Mouse (Mus musculus) hindlimb bud, embryonic 11.5 days (tissue): ENCODE measurements around the gene Insm2.
"Not testable (repeated sequence)": the region's sequence is repeated elsewhere in the genome, so short reads cannot be mapped to it uniquely, and the experiment has no call there.

Experiments used
- DNase-seq: peaks from one replicate; pipeline ENCODE4 v3.0.0-alpha.2; 2012; ENCODE audit warnings: low read depth, low spot score; ENCODE audit errors: extremely low spot score

Gene Insm2

GRCm38 (mm10) chr12:55598887-55599561 lies at the start of gene Insm2:
TSS of gene Insm2 (plus strand) at chr12:55599427.
- DNase-seq, result no peak

GRCm38 (mm10) chr12:55554901-55555300 lies 44.3 kb upstream of the Insm2 start:
- DNase-seq, result not testable (repeated sequence)

DNA sequence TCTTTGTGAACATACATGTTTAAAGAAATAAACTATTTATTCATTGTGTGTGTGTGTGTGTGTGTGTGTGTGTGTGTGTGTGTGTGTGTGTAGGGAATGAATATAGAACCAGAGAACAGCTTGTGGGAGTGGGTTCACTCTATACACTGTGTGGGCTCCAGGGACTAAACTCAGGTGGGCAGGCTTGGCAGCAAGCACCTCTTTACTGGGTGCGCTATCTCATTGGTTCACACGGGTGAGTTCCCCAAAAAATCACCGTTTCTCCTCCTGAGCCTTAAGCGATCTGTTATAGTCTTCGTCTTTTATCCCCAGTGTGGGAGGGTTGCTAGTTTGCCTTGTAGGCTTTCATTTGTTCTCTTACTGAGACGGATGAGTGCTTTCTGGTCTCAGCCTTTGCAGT lies 41.4 kb upstream of the Insm2 start:
- DNase-seq, result no peak

GRCm38 (mm10) chr12:55559184-55559855 lies 39.9 kb upstream of the Insm2 start:
- DNase-seq, result no peak

DNA sequence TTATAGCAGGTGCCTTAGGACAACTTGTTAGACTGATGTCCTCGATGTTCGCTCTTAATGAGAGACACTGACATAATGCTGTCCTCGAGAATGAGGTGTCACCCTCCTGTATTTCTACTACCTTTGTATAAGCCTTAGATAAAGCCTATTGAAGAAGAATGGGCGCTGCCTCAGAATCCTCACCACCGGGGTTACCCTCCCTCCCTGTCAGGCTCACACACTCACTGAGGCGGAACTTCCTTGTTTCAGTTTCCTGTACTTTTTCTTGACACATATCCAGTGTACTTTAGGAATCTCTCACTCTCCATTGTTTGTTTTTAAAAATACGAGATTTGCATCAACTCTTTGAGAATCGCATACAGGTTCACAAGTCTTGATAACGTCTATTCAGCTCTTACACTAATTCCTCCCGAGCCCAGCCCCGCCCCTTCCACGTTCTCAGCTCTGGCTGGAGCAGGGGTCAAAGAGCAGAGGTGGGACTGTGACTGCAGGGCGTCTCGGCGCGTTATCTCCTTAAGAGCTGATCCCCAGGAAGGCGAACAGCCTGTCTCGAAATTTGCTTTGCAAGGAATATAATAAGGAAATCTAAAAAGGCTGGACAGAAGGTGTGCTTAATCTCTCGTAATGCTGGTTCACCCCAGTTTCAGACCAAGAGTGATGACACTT lies 39.1 kb upstream of the Insm2 start:
- no peak for DNase-seq

GRCm38 (mm10) chr12:55563742-55564141 lies 35.5 kb upstream of the Insm2 start:
- DNase-seq, result no peak

DNA sequence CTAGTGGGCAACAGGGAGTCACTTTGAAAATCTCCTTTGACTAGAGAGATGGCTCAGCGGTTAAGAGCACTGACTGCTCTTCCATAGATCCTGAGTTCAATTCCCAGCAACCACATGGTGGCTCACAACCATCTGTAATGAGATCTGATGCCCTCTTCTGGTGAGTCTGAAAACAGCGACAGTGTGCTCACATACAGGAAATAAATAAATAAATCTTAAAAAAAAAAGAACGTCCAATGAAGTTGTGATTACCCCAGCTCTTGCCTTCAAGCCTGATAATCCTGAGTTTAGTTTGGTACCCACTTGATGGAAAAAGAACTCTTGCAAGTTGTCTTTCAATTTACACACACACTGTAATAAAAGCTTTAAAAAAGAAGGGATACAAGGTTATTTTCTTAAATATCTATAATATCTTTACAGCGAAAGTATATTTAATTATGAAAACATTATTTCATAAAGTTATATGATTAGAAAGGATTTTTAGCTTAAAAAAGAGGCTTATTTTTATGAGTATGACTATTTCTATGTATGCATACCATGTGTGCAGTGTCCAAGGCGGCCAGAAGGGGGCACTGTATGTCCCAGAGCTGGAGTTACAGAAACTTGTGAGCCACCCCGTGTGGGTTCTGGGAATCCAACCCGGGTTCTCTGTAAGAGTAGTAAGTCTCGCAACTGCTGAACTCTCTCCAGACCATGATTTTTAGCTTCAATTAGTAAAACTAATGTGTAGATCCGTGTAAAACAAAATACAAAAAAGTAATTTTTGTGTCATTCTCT lies 34.9 kb upstream of the Insm2 start:
- no peak for DNase-seq

GRCm38 (mm10) chr12:55565206-55565605 lies 34.0 kb upstream of the Insm2 start, which contains the start of gene Aldoart2:
TSS of gene Aldoart2 (plus strand) at chr12:55565239.
- DNase-seq, result no peak

DNA sequence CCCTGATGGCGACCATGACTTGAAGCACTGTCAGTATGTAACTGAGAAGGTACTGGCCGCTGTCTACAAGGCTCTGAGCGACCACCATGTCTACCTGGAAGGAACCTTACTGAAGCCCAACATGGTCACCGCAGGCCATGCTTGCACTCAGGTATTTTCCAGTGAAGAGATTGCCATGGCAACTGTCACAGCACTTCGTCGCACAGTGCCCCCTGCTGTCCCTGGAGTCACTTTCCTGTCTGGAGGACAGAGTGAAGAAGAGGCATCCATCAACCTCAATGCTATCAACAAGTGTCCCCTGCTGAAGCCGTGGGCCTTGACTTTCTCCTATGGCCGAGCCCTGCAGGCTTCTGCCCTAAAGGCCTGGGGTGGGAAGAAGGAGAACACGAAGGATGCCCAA lies 33.4 kb upstream of the Insm2 start:
- no peak for DNase-seq

GRCm38 (mm10) chr12:55566837-55567236 lies 32.4 kb upstream of the Insm2 start:
- no peak for DNase-seq

GRCm38 (mm10) chr12:55568466-55568865 lies 30.8 kb upstream of the Insm2 start:
- DNase-seq, result no peak

- no peak for DNase-seq
These were observed 29.6 kb upstream of the Insm2 start for GRCm38 (mm10) chr12:55569676-55570075.

DNA sequence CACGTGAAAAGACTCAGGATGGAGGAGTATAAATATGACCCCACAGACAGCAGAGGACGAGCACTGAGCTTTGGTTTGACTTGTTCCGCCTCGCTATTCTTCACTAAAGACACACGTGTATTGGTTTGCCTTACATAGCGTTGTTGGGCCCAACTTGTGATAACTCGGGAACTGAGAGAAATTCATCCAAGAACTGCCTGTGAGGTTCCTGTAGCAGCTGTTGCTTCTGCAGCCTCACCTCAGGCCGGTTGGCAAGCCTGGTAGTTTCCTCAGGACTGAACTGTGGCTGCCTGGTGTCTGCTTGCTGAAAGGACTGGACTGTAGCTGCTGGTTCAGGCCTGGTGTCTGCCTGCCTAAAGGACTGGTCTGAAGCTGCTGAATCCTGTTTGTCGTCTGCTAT lies 28.6 kb upstream of the Insm2 start:
- DNase-seq, result no peak

- no peak for DNase-seq
These were observed 28.0 kb upstream of the Insm2 start for GRCm38 (mm10) chr12:55571181-55571580.

GRCm38 (mm10) chr12:55571661-55572060 lies 27.6 kb upstream of the Insm2 start:
- no peak for DNase-seq

DNA sequence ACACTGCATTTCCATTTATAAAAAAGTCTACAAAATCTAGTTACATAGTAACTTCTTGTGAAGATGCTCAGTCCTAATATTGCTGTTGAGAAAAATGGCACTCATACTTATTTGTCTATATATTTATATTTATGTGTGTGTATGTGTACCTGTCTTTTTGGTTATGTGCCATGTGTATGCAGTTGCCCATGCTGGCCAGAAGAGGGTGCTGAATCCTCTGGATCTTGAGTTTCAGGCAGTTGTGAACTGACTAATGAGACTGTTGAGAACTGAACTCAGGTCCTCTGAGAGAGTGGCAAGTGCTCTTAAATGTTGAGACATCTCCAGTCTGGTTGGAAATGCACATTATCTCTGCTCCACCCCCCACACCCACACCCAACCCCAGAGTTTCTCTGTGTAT lies 26.1 kb upstream of the Insm2 start:
- DNase-seq, result no peak

DNA sequence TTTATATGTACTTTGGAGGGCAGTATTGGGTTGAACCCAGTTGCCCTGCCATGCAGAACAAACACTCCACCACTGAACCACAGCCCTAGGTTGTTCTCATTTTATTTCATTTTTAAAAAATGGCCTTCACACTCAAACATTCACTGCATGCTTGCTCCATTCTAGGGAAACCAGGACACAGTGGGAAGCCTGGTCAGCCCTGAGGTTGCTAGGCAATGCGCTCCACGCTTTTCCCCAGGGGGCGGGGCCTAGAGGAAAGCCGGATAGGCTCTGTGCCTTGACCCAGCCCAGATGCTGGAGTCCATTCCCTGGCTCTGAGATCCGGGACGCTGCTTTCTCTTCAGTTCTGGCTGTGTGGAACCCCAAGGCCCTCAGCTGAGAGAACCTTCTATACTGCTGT lies 25.4 kb upstream of the Insm2 start:
- no peak for DNase-seq

- not testable (repeated sequence) for DNase-seq
These were observed 12.3 kb upstream of the Insm2 start for GRCm38 (mm10) chr12:55586936-55587335.

DNA sequence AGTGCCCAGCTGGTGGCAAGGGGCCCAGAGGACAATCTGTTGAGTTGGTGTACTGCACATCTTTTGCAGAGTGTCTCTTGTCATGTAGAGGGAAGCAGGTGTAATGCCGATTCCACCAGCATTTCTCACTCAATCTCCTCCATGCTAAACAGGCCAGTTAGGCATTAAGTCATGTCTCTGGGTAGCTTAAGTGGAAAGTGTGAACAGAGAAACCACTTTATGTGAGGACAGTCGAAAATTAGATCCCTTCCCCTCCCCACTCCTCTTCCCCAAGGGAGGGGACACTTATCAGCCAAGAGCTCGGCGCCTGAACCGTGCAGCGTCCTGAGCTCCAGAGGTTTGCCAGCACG lies 715 bp upstream of the Insm2 start:
- no peak for DNase-seq

GRCm38 (mm10) chr12:55599639-55600502 lies 644 bp downstream of the Insm2 start:
- no peak for DNase-seq
